In genomic region chr3:30505741-30506251, GRCm38 (mm10) we compare ENCODE assay signal across 9 mouse cellular contexts. TPM values are rescaled to one million over a fixed set of nuclear protein-coding genes. Genes with fewer than 3 reads are reported as not detected.
DNase-seq lines count a peak whose midpoint lies in the region; ATAC-seq lines count a peak whose summit lies in the region.
"Had no signal": no experiment of that assay in that cellular context is flagged by ENCODE, and none has a peak within 500 bp of the region (broad histone marks: within the 10 kb centered on the region; RNA-seq: fewer than 3 reads in every experiment).

No protein-coding gene starts in this region.

- no peak overlapping the region for H3K27ac ChIP-seq in heart, embryonic 11.5 days (ENCODE audit: low read depth, low read length)
- peak overlapping the region; percentile 97 for H3K27ac ChIP-seq in kidney, embryonic 15.5 days
- H3K27ac ChIP-seq: liver, embryonic 15.5 days had no signal

- peaks cover 18% of the 10 kb centered on the region for H3K27me3 ChIP-seq in heart, embryonic 11.5 days (ENCODE audit: control insufficient read depth, insufficient read depth, low read length)
- peaks cover 54% of the 10 kb centered on the region for H3K27me3 ChIP-seq in kidney, embryonic 15.5 days

- peaks cover 17% of the 10 kb centered on the region for H3K4me1 ChIP-seq in heart, embryonic 11.5 days (ENCODE audit: control insufficient read depth, insufficient read depth, low read length)
- peaks cover 51% of the 10 kb centered on the region for H3K4me1 ChIP-seq in kidney, embryonic 15.5 days

- WGBS in heart, embryonic 11.5 days (ENCODE audit: insufficient replicate concordance) = 14% methylated on average over 16 of the region's 16 CpGs
- WGBS in kidney, embryonic 15.5 days = 22% methylated on average over 16 of the region's 16 CpGs

- ATAC-seq in heart, embryonic 11.5 days (replicated peaks; ENCODE audit: insufficient number of reproducible peaks, low FRiP score, low TSS enrichment) = no peak
- ATAC-seq in kidney, embryonic 15.5 days (replicated peaks; ENCODE audit: low FRiP score) = no peak
- no peak for ATAC-seq in granulocyte monocyte progenitor cell, adult 5-6 weeks (replicated peaks; ENCODE audit: poor library complexity, severe bottlenecking)

- peak overlapping the region; percentile 40; the same call in 1 of the 2 replicates for H3K9ac ChIP-seq in heart, embryonic 11.5 days (ENCODE audit: low read depth, low read length)
- peak overlapping the region; percentile 23; the same call in 1 of the 2 replicates for H3K9ac ChIP-seq in kidney, embryonic 15.5 days
- H3K9ac ChIP-seq: liver, embryonic 15.5 days had no signal

- no peaks in the 10 kb centered on the region for H3K9me3 ChIP-seq in heart, embryonic 11.5 days (replicated peaks; ENCODE audit: control insufficient read depth, low read length)
- no peaks in the 10 kb centered on the region for H3K9me3 ChIP-seq in kidney, embryonic 15.5 days (replicated peaks)
- H3K9me3 ChIP-seq: liver, embryonic 15.5 days had no signal

- no peak for DNase-seq in heart, adult 8-10 months (ENCODE audit: low spot score)
- peak; percentile 63 for DNase-seq in embryo, embryonic 10.5 days (ENCODE audit: low spot score)
- DNase-seq in lung, postnatal 36 days = peak; percentile 54
- DNase-seq in left cerebral cortex, postnatal 36 days (ENCODE audit: low spot score in 2 of 2) = no peak
- no peak for DNase-seq in B cell, adult 2 months

- no peak overlapping the region for H3K4me3 ChIP-seq in heart, embryonic 11.5 days (ENCODE audit: low read depth, low read length)
- H3K4me3 ChIP-seq in kidney, embryonic 15.5 days (replicated peaks) = 0 out of 2 replicates have a peak overlapping the region, but pooled peaks have one; percentile 10
- H3K4me3 ChIP-seq: liver, embryonic 15.5 days had no signal

- no peaks in the 10 kb centered on the region for H3K36me3 ChIP-seq in heart, embryonic 11.5 days (ENCODE audit: control insufficient read depth, insufficient read depth, low read length)
- H3K36me3 ChIP-seq in kidney, embryonic 15.5 days = no peaks in the 10 kb centered on the region
- H3K36me3 ChIP-seq: liver, embryonic 15.5 days had no signal

- intact Hi-C loops in left cerebral cortex, postnatal 36 days (cut with DNase I) = no loop called here

- H3K4me2 ChIP-seq in heart, embryonic 11.5 days = peak overlapping the region; percentile 94; the same call in 1 of the 2 replicates
- H3K4me2 ChIP-seq in kidney, embryonic 15.5 days = peak overlapping the region; percentile 89

RNA-seq across cellular contexts. Expression of gene Mecom, which starts 42.0 kb away (rescaled TPM):
- 41.8 and 42.5 TPM in 2 replicates for polyA plus RNA-seq in heart, embryonic 11.5 days (2014; fragmentation: Nextera tagmentation; extraction: Ambion mirVana)
- total RNA-seq in heart, adult 8-10 months (2022) = 10 to 100 TPM; 13.6 to 19.5 (median 16.5) TPM
- 66.4 and 72.7 TPM in 2 replicates for polyA plus RNA-seq in kidney, embryonic 15.5 days (2015; fragmentation: Nextera tagmentation; extraction: Ambion mirVana)
- total RNA-seq in granulocyte monocyte progenitor cell, adult 5-6 weeks (2014; fragmentation: Nextera tagmentation) = 1.9 TPM in 1 of 2 replicates, not detected in the other
- 0.72 and 0.90 TPM in 2 replicates for total RNA-seq in granulocyte monocyte progenitor cell, adult 5-6 weeks (2017)
- 1 to 10 TPM; 2.2 to 5.0 TPM for total RNA-seq in left cerebral cortex, postnatal 36 days (2021)

Comparison
In these comparisons a context has a peak if more than half of its experiments do, and no peak if none do; other contexts are left out.
1. DNase-seq: peak in embryo, embryonic 10.5 days (single experiment) and lung, postnatal 36 days (single experiment); none in heart, adult 8-10 months (single experiment), left cerebral cortex, postnatal 36 days (0 of 2) and B cell, adult 2 months (0 of 2).